Mouse (Mus musculus) cerebellum, adult 11 months (tissue): ENCODE measurements at regions not wholly inside any gene's neighbourhood (a gene's known extent, or its start where the extent isn't known, plus 50 kb on each side); places are given as distances from the start of the nearest gene placed in this dataset.
A peak's percentile ranks its signal among the peaks of the same experiment; 100 is the strongest.
"Not testable (repeated sequence)": the region's sequence is repeated elsewhere in the genome, so short reads cannot be mapped to it uniquely, and the experiment has no call there.

Experiments used
- DNase-seq: peaks from one replicate; pipeline ENCODE4 v3.0.0; 2022

DNA sequence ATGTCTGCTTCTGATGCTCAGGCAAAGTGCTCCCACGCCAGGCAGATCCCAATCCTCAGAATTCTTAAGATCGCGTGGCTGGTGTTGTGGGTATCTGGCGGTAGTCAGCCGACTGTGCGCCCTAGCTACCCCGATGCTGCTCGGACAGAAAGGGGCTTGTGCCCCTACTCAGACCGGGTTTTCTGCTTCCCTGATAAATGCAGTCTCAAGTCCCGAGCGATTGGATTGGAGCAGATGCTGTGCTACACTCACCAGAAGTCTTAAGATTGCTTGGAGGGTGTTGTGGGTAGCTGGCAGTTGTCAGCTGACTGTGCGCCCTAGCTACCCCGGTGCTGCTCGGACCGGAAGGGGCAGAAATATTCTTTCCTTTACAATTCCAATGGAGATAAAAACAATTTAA is 99.3 kb downstream of the Gm7489 start:
- DNase-seq: not testable (repeated sequence)

DNA sequence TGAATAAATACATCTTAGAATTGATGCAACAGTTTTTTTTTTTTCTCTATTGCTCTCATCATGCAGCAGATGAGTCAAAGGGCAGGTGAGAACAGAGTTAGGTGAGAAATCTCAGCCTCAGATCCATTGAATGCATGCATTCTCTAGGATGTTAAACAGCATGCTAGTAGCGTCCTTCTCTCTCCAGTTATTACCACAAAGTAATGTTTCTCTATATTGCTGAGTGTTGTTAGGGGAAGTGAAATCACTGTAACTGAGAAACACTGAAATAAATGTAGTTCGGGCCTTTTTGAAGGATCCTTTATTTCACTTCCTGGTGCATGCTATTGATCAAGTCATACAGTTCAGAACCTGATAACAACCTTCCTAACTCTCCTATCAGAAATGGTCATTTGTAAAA is 105.2 kb downstream of the Gm7489 start:
- no peak for DNase-seq

- DNase-seq: no peak
Measured at GRCm38 (mm10) chr15:53995199-53995868, 110.6 kb downstream of the Gm7489 start.

DNA sequence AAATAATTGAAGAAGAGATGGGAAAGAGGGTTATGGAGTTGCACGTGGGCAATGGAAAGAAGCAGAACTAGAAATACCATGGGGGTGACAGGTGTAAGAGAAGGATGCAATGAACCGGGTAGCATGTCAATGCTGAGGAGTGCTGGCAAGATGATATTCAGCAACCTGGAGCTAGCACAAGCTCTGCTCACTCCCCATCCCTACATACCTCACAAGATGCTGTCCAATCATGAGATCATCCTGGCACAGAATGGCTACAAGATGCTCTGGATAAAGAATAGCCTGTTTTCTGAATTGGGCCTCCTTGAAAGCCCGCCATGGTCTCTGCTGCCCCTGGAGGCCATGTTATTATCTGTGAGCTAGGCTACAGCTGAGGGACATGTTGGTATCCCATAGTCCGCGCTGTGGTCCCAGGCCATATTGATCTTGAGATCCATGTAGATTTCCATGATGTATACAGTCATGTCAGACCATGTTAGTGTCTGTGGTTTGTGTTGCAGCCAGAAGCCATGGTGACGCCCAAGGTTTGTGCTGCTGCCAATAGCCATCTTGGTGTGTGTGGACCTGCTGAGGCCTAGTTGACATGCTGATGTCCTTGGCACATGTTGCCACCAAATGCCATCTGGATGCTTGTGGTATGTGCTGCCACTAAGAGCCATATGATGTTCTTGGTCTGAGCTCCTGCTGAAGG is 114.0 kb downstream of the Gm7489 start:
- DNase-seq: peak; percentile 6

DNA sequence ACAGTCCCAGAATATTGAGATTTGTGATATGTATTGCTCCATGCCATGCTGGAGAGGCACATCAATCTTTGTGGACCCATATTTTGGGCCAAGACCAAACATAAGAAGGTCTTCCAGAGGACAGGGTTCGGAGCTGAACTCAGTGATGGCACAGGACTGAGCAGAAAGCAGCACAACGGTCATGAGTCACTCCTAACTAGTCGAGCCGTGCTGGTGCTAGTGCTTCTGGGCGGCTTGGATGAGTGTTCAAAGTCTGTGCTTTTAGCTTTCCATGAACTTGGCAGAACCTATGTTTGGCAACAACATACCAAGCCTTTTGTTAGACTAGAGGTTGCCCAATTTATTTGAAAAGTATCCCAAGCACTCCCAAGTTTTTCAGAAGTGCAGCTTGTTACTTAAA is 149.1 kb downstream of the Gm7489 start:
- DNase-seq: no peak

DNA sequence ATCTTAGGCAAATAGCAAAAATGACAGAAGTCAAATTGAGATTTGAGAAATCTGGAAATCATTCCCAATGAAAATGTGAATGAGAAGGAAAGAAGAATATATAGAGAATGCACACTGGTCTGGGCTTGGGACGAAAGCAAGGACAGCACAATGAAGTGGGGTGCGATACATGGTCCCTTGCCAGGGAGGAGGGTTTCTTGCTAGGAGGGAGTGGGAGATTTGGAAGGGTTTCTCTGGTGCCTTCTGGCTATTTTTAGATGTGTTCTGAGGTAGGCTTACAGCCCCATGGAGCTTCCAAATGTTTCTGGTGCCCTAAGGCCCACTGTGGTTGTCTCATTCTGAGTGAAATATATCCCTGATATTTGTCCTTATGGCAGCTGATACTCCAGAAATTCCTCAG is 166.0 kb downstream of the Gm7489 start:
- no peak for DNase-seq

- DNase-seq: peak; percentile 22
Measured at GRCm38 (mm10) chr15:54070005-54070634, 185.4 kb downstream of the Gm7489 start.

GRCm38 (mm10) chr15:54071732-54072131 is 187.0 kb downstream of the Gm7489 start:
- no peak for DNase-seq

- DNase-seq: no peak
Measured at GRCm38 (mm10) chr15:54091301-54091700, 206.6 kb downstream of the Gm7489 start.

DNA sequence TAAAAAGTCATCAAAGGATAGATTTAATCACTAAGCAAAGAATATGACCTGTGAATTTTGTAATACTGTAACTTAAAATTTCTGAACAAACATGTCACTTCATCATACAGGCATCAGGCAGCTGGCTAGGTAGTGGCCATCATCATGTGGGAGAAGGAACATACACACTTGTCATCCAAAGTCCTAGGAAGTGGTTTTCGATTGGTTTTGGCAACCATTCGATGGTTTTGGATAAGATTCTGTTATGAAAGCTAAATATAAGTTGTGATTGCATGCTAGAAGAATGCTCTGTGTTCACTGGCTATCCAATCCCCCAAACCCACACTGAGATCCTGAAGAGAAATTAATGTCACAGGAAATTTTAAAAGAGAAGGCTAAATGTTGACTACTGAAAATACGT is 207.7 kb downstream of the Gm7489 start:
- no peak for DNase-seq

- DNase-seq: no peak
Measured at GRCm38 (mm10) chr15:54097498-54097897, 212.8 kb downstream of the Gm7489 start.

- DNase-seq: no peak
Measured at GRCm38 (mm10) chr15:54112406-54112805, 227.7 kb downstream of the Gm7489 start.

DNA sequence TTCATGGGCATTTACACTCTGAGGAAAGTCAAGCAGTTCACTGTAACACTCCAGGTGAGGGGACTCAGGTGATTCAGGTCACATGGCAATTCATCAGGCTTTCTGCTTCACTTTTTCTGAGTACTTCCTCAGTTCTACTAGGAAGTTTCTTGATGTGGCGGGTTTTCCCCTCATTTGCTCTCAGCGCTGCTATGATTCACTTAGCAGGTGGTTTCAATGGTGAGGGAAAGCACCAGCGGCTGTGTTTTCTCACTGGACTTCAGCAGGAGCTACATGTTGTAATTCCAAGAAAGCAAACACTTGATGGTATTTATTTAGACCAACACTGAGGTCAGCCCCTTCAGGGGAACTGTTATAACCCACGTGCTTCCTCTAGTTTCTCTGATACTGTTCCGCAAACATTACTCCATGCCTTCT is 229.4 kb downstream of the Gm7489 start:
- no peak for DNase-seq

GRCm38 (mm10) chr15:54117967-54118538 is 233.3 kb downstream of the Gm7489 start:
- DNase-seq: no peak

DNA sequence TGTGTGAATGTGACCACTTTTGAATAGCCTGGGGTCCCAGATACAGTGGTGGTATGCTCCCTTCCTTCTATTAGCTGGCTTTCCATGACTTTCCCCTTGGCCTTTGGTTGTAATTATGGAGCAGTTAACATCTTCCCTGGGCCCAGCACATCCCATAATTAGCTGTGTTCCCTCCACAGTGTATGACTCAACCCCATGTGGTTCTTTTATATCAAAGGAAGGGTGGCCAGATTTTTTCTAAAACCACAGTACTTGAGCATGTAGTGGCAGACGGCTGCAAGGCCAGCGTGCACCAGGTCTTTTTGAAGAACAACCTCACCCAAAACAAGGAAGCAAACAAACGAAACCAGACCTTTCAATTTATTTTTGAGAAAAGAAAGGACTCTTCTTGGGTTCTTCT is 235.8 kb downstream of the Gm7489 start:
- no peak for DNase-seq

GRCm38 (mm10) chr15:54164350-54164749 is 279.6 kb downstream of the Gm7489 start:
- DNase-seq: no peak

DNA sequence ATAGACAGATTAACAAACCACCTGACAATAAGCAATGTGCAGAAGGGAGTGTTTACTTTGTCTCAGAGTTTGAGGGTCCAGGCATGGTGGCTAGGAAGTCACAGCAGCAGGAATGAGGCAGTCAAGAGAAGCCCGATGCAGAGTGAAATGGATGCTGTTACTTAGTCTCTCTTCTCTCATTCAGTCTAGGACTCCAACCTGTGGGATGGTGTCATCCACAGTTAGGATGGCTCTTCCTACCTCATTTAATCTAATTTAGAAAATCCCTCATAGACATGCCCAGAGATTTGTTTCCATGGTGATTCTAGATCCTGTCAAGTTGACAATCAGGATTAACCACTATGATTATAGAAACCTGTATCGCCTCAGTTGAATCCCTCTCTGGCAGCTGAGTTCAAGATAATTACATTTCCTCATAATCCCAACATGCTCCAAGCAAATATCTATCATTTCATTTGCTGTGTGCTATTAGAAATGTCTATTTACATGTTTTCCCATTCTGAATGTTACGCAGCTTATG is 283.2 kb downstream of the Gm7489 start:
- no peak for DNase-seq

DNA sequence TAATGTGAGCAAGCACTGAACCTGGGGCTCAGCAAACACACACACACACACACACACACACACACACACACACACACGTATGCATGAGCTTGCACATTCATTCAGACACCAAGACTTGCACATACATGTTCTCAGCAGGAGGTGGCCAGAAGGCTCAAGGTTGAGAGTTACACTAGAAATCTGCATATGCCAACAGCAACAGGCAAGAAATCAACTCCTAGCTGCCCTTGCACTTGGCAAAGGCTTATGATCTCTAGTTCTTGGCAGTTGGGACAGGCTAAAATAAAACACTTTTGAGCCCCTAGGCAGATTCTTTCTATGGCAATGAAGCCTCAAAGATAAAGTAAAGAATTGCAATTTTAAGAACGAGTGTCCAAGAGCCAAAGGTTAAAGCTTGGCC is 292.5 kb downstream of the Gm7489 start:
- DNase-seq: no peak

GRCm38 (mm10) chr15:54177791-54178190 is 293.1 kb downstream of the Gm7489 start:
- DNase-seq: no peak
